Mouse (Mus musculus) lung, postnatal 0 days (tissue): Measurements from ENCODE around the gene Gnpat. TPM values are rescaled to one million over a fixed set of nuclear protein-coding genes. Genes with fewer than 3 reads are reported as not detected.

Experiments used
- ATAC-seq: fragments of 200-750 bp; cut with Nextera tagmentation; 2 replicates; pipeline ENCODE4 v1.8.0; 2017; ENCODE audit warnings: moderate library complexity
- DNase-seq: peaks from one replicate; pipeline ENCODE4 v3.0.0-alpha.2; 2016; ENCODE audit warnings: low spot score
- H3K27ac ChIP-seq: fragments of 300-500 bp; sonication (generic); 2 replicates; pipeline ENCODE4 v1.5.1; 2014; ENCODE audit warnings: antibody characterized with exemption, mild to moderate bottlenecking, low read length, mixed read lengths
- H3K27me3 ChIP-seq: fragments of 300-500 bp; sonication (generic); replicated peaks from 2 replicates; pipeline ENCODE4 v1.6.1; 2014; ENCODE audit warnings: low read length, mixed read lengths; ENCODE audit not compliant: insufficient read depth
- H3K36me3 ChIP-seq: fragments of 300-500 bp; sonication (generic); 2 replicates; pipeline ENCODE4 v1.6.1; 2014; ENCODE audit warnings: low read length, mixed read lengths; ENCODE audit not compliant: insufficient read depth
- H3K4me1 ChIP-seq: fragments of 300-500 bp; sonication (generic); 2 replicates; pipeline ENCODE4 v1.6.1; 2014; ENCODE audit warnings: antibody characterized with exemption, low read depth, low read length, mixed read lengths; ENCODE audit not compliant: insufficient read depth
- H3K4me2 ChIP-seq: fragments of 300-500 bp; sonication (generic); replicated peaks from 2 replicates; pipeline ENCODE4 v1.6.1; 2014; ENCODE audit warnings: low read depth, mild to moderate bottlenecking, low read length, moderate library complexity, mixed read lengths
- H3K4me3 ChIP-seq: fragments of 300-500 bp; sonication (generic); 2 replicates; pipeline ENCODE4 v1.5.1; 2014; ENCODE audit warnings: low read depth, low read length
- H3K9ac ChIP-seq: fragments of 300-500 bp; sonication (generic); replicated peaks from 2 replicates; pipeline ENCODE4 v1.6.1; 2014; ENCODE audit warnings: low read depth, mild to moderate bottlenecking
- H3K9me3 ChIP-seq: fragments of 300-500 bp; sonication (generic); 2 replicates; pipeline ENCODE4 v1.6.1; 2016; ENCODE audit warnings: low read length, mixed read lengths
- CTCF ChIP-seq: IDR thresholded peaks from 2 replicates; pipeline ENCODE4 v1.5.1; 2016; ENCODE audit warnings: antibody characterized with exemption, mild to moderate bottlenecking
- EP300 ChIP-seq: IDR thresholded peaks from 2 replicates; pipeline ENCODE4 v1.6.1; 2016; ENCODE audit warnings: antibody characterized with exemption, mild to moderate bottlenecking, control low read depth
- WGBS: fragments of 180-500 bp; shearing (Covaris S2); extraction: QIAGEN DNeasy Blood & Tissue Kit; methylation state at CpG from one replicate; pipeline ENCODE4 v1.1.7; 2014; 5-methylcytosine and 5-hydroxymethylcytosine counted together
- polyA plus RNA-seq: library from polyadenylated mRNA; unstranded; fragments of >200 nt; fragmentation: Nextera tagmentation; extraction: Ambion mirVana; gene quantifications from 2 replicates; pipeline ENCODE4 v1.2.1, GENCODE M21; 2015

Gnpat gene
- polyA plus RNA-seq, 1 experiment from 2014 or later = 71.5 TPM

GRCm38 (mm10) chr8:124831531-124831930 is 31.3 kb upstream of the Gnpat start:
- Histone ChIP-seq H3K27me3 (no peaks in the 10 kb centered on the region), H3K36me3 (no peaks in the 10 kb centered on the region), H3K9me3 (no peaks in the 10 kb centered on the region), H3K4me2 (no peak overlapping the region), H3K4me3 (no peak overlapping the region), H3K9ac (no peak overlapping the region), H3K27ac (no peak overlapping the region), H3K4me1 (peaks cover 11% of the 10 kb centered on the region; the same call in 1 of the 2 replicates)
- TF ChIP-seq CTCF (no peak), EP300 (no peak)
- ATAC-seq (no peak), DNase-seq (no peak)
- 73% methylated on average over 6 of the region's 6 CpGs for WGBS

GRCm38 (mm10) chr8:124831941-124832340 is 30.9 kb upstream of the Gnpat start:
- H3K4me3 ChIP-seq = no peak overlapping the region
- TF ChIP-seq CTCF (no peak), EP300 (no peak)
- H3K27ac ChIP-seq = no peak overlapping the region
- peak; percentile 8 for DNase-seq
- H3K36me3 ChIP-seq = no peaks in the 10 kb centered on the region
- WGBS = 68% methylated on average over 6 of the region's 6 CpGs
- no peak overlapping the region for H3K9ac ChIP-seq
- peaks cover 9% of the 10 kb centered on the region; the same call in 1 of the 2 replicates for H3K4me1 ChIP-seq
- H3K27me3 ChIP-seq = no peaks in the 10 kb centered on the region
- H3K4me2 ChIP-seq = no peak overlapping the region
- ATAC-seq = 0 out of 2 replicates have a peak, but pooled peaks have one; percentile 8
- H3K9me3 ChIP-seq = no peaks in the 10 kb centered on the region

GRCm38 (mm10) chr8:124833430-124834205 is 29.2 kb upstream of the Gnpat start:
- peak; percentile 49 for DNase-seq
- ATAC-seq = peak; percentile 74
- H3K9ac ChIP-seq = no peak overlapping the region
- TF ChIP-seq CTCF (no peak), EP300 (peak; percentile 52; the same call in 1 of the 2 replicates)
- H3K27ac ChIP-seq = no peak overlapping the region
- no peaks in the 10 kb centered on the region for H3K27me3 ChIP-seq
- H3K4me3 ChIP-seq = no peak overlapping the region
- no peaks in the 10 kb centered on the region for H3K9me3 ChIP-seq
- whole genome bisulfite sequencing = 20% methylated on average over 15 of the region's 15 CpGs
- H3K4me1 ChIP-seq = peaks cover 9% of the 10 kb centered on the region; the same call in 1 of the 2 replicates
- no peaks in the 10 kb centered on the region for H3K36me3 ChIP-seq
- H3K4me2 ChIP-seq = peak overlapping the region; percentile 28

GRCm38 (mm10) chr8:124835848-124836247 is 27.0 kb upstream of the Gnpat start:
- ATAC-seq (no peak), DNase-seq (no peak)
- no peak overlapping the region for H3K4me2 ChIP-seq
- H3K9ac ChIP-seq = no peak overlapping the region
- H3K36me3 ChIP-seq = peaks cover 3% of the 10 kb centered on the region; the same call in 1 of the 2 replicates
- no peak overlapping the region for H3K4me3 ChIP-seq
- H3K4me1 ChIP-seq = peaks cover 9% of the 10 kb centered on the region; the same call in 1 of the 2 replicates
- no peak overlapping the region for H3K27ac ChIP-seq
- H3K27me3 ChIP-seq = no peaks in the 10 kb centered on the region
- no peaks in the 10 kb centered on the region for H3K9me3 ChIP-seq
- TF ChIP-seq CTCF (no peak), EP300 (no peak)

- Histone ChIP-seq H3K27ac (no peak overlapping the region), H3K4me2 (no peak overlapping the region), H3K27me3 (no peaks in the 10 kb centered on the region), H3K4me3 (no peak overlapping the region), H3K9me3 (no peaks in the 10 kb centered on the region), H3K9ac (no peak overlapping the region), H3K4me1 (peaks cover 9% of the 10 kb centered on the region; the same call in 1 of the 2 replicates), H3K36me3 (peaks cover 6% of the 10 kb centered on the region; the same call in 1 of the 2 replicates)
- no peak for ATAC-seq
- no peak for DNase-seq
- 82% methylated on average over 7 of the region's 7 CpGs for WGBS
- TF ChIP-seq EP300 (no peak), CTCF (no peak)
Observed at GRCm38 (mm10) chr8:124836273-124836672, 26.6 kb upstream of the Gnpat start.

GRCm38 (mm10) chr8:124836907-124837306 is 25.9 kb upstream of the Gnpat start:
- DNase-seq (no peak), ATAC-seq (no peak)
- Histone ChIP-seq H3K4me1 (peaks cover 9% of the 10 kb centered on the region; the same call in 1 of the 2 replicates), H3K27me3 (no peaks in the 10 kb centered on the region), H3K36me3 (peaks cover 6% of the 10 kb centered on the region; the same call in 1 of the 2 replicates), H3K9ac (no peak overlapping the region), H3K4me3 (no peak overlapping the region), H3K27ac (no peak overlapping the region), H3K9me3 (no peaks in the 10 kb centered on the region), H3K4me2 (no peak overlapping the region)
- no peak for TF ChIP-seq EP300
- 81% methylated on average over 2 of the region's 2 CpGs for WGBS
